Mouse (Mus musculus): ENCODE results near the gene Pnmal2. TPM values are rescaled to one million over a fixed set of nuclear protein-coding genes. Genes with fewer than 3 reads are reported as not detected.

Pnmal2 gene
- total and polyA plus RNA-seq, 3 experiments, result 10.9 to 47.9 (median 19.7) TPM

DNA sequence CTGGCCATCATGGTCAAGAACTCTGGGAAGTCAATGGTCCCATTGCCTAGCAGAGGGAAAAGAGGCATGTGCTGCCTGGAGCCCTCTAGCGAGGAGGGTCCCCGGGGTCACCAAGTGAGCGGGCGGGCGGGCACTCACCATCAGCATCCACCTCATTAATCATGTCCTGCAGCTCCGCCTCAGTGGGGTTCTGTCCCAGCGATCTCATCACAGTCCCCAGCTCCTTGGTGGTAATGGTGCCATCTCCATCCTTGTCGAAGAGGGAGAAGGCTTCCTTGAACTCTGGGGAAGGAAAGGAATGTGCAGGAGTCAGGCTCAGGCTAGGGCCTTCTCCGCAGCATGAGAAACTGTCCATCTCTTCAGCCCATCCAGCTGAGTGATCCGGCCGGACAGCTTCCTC, 27.0 kb upstream of the Pnmal2 start:
- no peak for DNase-seq

DNA sequence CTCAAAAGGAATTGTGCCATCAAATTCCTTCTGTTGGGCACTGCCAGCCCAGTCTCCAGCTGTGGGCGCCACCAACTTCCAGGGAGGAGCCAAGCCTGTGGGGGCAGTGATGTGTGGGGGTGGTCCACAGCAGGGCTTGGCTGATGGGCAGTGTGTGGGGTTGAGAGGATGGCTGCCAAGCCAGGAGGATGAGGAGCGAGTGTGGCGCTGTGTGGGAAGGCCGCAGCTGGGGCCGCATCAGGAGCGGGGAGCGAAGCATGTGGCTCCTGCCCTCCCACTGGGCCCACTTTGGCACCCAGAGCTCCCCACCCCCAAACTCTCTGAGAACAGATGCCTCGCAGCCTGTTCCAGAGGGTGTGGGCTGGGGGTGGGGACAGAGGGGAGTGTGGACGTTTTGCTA, 26.5 kb upstream of the Pnmal2 start:
- no peak for DNase-seq

DNA sequence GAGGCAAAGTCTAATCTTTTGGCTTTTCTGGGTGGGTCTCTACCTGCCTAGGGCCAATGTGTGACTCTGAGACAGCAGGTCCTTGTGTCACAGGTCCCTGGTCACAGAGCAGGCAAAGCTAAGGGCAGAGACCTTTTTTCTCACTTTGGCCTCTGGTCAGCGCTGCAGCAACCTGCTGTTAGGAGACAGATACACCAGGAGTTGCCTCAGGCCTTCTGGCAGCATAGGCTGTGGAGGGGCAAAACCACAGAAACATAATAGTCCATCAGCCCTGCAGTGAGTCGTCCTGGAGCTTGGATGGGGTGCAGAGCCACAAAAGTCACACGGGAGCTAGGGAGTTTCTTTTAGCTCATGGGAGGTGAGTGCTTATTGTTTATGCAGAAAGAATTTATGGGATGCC, 25.8 kb upstream of the Pnmal2 start:
- no peak for DNase-seq

DNA sequence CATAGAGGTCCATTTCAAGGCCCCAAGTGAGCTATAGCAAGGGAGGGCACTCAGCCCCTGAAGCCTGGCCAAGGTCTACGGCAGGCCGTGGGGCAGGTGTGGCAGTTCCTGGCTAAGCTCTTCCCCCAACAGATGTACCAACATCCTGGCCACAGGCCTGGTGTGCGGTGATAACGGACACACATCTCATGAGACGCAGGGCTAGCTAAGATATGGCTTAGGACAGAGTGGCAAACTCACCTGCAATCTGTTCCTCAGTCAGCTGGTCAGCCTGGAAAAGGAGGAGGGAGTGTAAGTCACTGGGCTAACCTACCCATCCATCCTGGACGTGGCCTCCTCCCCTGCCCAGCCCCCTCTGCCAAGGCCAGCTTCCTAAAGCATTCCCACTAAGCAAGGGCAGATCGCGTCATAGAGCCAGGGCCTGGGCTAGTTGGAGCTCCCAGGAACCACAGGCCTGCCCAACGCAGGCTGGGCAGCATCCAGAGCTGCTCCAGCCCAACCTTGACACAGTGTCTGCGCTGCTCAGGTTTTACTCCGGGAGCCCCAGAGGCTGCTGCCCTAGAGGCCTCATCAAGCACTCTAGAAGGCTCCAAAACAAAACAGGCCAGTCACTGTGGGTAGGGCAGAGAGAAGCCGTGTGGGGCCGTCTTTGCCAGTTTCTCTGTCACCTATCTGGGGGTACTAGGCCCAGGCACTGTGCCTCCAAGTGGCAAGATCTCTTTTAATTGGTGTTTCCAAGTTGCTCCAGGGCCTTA, 24.9 kb upstream of the Pnmal2 start:
- DNase-seq, result peak; percentile 80

DNA sequence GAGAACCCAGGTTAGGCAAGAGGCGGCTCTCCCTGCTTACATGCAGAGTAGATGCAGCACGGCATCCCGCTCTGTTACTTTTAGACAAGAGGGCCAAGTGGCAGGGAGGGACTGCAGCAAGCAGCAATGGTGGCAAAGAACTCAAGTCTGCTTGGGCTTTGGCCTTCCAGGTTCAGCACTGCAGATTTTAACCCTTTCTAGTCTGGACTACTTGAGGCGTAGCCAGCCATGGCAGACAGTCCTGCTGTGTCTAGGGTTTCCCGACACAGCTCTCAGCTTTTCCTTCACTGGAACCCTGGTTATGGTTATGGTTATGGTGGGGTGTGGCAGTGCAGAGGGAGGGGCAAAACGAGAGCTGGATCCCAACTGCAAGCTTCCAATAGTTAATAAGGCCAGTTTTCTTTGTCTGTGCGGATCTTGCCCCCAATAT, 24.3 kb upstream of the Pnmal2 start:
- no peak for DNase-seq

DNA sequence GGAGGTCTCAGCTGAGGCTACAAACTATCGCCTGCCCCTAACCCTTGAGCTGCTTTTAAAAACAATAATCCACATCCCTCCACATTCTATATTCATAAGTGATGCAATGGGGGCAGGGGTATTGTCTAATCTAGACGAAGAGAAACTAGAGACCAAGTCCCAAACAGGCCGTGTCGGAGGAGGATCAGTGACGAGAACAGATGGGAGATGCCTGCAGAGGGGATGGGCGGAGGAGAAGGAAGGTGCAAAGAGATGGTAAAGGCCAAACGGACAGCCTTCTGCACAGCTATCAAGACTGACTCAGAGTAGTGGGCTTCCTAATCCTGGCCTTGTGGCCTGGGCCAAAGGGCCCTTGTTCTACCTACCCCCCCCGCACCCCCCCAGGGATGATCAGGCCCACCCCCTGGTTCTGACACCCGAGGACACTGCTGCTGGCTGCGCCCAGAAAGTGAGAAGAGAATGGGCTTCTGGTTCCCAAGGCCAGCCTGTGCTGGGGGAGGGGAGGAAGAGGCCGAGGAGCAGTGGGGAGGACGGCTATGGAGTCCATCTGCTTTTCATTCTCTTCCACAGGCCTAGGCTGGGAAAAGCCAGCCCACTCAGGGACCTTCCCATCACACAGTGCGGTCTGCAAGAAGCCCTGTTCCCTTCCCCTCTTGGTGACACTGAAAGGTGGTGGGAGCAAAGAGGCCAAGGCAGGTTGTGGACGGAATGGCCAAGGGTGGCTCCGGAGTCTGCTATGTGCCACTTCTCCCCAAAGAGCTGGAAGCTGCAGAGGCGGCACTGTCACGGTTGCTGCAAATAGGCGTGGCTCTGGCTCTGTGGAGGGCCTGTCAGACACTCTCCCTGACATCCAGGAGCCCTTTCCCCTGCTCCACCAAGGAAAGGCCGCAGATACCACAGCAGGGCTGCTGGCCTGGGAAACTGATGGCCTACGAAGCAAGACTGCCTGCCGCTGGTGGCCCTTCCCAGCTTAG, 23.4 kb upstream of the Pnmal2 start:
- peak; percentile 62 for DNase-seq

DNA sequence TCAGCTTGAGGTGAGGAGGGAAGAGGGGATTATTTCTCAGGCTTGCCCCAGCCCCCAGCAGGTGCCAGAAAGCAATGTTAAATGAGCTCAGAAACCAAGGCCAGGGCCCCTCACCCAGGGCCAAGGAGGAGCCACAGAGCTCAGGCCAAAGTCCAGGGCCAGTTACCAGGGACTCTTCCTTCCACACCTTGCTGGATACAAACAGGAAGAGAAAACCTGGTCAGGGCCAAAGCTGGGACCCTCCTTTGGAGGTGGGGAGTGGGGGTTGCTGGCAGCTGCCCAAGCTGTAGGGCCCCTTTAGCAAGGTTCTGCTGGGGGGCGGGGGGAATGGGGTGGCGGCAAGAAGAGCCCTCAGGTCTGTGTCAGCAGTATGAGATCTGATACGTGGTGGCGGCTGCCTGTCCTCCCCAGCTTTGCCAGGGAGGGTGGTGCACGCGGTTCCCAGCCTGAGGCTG, 22.6 kb upstream of the Pnmal2 start:
- peak; percentile 41 for DNase-seq

DNA sequence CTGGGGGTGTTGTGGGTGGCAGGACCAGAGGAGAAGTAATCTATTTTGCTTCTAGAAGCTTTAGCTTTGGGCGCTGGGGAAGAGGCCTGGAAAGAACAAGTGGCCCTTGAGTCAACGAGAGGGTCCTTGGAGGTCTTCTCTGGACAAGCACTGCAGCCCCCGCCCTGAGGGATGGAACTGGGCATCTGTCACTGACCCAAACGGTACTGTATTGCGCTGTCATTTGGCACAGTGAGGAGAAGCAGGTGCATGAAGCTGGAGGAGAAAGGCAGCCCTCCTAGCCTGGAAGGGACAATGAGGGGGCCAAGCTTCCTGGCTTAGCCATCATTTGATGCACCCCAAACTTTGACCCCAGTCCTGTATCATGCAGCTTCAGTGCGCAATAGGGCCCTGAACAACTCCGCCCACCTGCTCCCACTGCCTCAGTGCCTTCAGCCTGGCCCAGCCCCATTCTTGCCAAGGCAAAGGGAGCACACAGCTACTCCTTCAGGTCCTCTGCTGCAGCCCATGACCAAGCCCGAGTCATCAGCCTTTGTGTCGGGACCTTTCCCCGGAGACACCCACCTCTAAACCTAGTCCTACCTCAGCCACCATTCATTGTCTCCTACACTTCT, 22.0 kb upstream of the Pnmal2 start:
- peak; percentile 59 for DNase-seq

DNA sequence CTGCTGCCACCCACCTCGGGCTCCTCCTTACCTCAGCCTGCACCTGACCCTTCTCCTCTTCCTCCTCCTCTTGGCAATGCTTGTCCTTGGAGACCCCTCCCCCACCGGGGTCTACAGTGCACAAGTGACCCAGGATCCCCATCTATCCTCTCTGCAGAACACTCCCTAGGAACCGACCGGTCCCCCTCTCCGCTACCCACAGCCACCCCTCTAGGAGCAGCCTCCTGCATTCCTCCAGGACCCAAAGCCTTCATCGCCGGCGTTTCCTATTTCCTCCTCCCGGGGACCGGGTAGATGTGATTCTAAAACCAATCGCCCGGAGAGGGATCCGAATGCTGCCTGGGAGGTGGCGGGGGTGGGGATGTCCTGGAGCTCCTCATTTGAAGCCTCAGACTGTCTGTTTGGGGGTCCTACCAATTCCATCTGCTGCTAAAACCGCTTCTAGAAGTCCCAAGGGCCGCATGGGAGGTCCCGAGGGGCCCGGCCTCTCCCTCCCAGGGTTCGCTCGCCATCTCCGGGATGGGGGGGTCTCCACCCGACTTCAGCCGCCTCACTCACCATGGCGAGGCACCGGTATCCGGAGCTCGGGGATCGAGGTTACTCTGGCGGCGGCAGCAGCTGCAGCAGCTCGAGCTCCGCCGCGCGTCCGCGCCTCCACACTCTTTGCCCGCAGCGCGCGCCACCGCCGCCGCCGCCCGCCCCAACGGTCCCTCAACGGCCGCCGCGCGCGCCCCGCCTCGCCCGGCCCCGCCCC, 21.0 kb upstream of the Pnmal2 start:
- peak; percentile 65 for DNase-seq

DNA sequence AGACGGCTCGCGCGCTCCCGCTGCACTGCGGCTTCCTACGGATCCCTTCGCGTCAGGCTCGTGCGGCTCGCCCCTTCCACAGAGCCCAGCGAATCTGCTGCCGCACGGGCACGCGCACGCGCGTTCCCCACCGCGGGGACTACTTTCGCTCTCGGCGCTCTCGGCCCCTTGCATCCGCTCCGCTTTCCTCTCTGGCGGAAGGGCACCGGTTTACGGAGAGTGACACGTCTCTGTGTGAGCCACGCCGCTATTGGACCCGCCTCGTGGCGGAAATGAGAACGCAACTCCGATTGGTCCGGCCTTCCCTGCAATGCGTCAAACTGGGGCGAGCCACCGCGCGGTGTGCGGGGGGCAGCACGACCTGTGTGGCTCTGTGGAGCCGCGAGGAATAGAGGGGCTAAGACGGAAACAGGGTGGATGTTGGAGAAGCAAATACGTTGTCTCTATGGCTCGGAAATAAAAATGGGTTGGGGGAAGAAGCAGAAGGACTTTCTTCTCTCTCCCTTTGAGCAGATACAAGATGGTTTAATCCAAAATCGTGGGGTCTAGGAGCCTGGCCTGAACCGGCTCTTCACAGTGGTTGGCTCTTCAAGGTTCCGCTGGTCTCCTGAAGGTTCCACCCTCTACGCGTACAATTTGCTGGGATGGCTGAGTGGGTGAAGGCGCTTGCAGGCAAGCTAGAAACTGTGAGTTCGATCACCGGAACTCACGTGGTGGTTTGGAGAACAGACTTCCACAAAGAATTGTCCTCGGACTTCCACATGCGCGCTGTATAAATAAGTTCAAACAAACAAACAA, 20.2 kb upstream of the Pnmal2 start, which contains the start of gene Calm3:
Calm3 (minus strand) TSS at position 78 of the 798 bp plus-strand sequence.
- DNase-seq, result peak; percentile 100

DNA sequence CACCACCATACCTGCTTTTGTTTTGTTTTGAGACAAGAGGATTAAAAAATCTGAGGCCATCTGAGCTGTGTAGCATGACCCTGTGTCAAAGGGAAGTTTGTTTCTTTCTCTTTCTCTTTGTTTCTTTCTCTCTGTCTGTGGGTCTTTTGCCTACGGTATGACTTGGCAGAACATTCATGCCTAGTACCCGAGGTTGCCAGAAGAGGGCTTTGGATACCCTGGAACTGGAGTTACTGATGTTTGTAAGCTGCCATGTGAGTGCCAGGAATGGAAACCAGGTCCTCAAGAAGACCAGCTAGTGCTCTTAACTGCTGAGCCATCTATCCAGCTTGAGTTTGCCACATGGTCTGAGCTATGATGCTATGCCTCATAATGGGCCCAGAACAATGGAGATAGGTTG, 16.1 kb upstream of the Pnmal2 start:
- no peak for DNase-seq

DNA sequence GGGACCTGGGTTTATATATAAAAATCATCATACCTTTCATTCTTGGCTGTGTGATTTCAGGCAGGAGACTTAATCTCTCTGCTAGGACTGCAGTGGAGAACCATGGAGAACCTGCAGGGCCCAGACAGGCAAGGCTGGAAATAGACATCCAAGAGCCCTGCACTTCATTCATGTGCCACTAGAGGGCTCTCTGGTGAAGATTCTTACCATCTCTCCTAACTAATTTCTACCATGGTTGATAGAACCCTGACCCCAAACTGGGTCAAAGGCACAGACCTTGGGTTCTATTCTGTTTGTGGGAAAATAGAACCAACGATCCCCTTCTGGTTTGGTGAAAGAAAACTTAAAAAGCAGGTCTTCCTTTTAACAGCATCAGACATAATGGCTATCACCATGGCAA, 13.6 kb upstream of the Pnmal2 start:
- DNase-seq, result peak; percentile 70

DNA sequence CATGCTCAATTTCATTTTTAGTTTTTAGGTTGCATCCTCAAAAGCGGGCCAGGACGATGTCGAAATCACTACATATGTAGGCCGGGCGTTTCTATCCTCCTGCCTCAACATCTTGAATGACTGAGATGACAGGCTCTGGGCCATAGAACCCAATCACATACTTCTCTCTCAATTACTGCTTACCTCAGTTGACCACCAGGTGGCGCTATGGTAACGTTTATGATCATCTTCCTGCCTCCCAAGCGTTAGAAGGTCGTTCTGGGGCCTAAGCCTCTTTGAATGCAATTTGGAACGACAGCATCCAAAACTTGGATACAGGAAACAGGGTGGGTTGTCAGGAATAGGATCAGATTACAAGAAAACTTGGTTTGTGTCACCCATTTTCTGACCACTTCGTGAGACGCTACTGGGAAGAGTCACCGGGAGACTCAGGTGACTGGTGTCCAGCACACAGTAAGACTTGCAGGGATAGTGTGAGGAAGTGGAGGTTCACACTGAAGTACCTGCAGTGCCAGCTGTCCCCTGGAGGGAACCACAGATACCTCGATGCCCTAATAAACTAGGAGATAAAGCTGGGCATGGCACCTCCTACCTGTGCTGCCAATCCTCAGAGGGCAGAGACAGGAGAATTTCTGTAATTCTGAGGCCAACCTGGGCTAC, 12.4 kb upstream of the Pnmal2 start:
- peak; percentile 79 for DNase-seq

DNA sequence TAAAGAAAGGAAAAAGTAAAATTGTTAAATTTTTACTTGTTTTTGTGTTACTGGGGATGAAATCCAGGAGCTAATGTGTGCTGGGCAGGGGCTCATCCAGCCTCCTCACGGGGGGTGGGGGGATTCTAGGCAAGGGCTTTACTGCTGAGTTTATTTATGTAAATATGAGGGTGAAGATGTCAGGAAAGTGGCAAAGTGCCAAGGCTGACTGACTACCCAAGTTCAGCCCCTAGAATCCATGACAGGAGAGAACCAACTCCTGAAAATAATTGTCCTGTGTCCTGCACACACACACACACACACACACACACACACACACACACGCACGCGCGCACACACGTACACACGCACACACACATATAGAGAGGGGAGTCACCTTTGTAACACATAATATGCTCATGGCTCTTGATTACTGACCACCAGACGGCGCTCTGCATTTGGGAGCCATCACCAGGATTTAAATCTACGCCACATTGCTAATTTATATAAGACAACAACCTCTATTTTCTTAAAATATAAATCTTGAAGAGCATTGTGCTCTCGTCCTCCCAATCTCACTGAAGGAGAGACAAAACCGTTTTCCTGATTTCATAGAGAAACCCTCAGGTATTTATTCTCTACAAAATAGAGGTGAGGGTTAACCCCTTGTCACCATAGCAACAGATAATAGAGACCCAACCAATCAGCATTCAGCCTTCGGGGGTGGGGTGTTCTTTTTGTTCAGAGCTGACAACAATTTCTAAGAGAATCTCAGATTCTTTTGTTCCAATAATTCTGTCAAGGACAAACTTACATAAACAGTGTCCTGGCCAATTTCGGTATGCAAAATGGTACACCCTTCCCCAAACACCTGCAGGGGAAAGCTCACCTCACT, 11.5 kb upstream of the Pnmal2 start:
- DNase-seq, result no peak

DNA sequence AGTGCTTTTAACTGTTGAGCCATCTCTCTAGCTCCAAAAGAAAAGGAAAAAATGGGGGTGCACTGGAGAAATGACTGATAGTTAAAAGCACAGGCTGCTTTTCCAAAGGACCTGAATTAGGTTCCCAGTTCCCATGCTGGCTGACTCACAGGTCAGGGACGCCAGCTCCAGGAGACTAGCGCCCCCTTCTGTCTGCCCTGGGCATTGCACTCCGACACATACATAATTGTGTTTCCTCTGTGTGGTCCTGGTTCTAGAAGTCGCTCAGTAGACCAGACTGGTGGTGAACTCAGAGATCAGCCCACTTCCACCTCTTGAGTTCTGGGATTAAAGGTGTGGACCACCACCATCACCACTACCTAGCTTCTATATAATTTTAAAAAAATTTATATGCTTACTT, 7.2 kb upstream of the Pnmal2 start:
- DNase-seq, result no peak

DNA sequence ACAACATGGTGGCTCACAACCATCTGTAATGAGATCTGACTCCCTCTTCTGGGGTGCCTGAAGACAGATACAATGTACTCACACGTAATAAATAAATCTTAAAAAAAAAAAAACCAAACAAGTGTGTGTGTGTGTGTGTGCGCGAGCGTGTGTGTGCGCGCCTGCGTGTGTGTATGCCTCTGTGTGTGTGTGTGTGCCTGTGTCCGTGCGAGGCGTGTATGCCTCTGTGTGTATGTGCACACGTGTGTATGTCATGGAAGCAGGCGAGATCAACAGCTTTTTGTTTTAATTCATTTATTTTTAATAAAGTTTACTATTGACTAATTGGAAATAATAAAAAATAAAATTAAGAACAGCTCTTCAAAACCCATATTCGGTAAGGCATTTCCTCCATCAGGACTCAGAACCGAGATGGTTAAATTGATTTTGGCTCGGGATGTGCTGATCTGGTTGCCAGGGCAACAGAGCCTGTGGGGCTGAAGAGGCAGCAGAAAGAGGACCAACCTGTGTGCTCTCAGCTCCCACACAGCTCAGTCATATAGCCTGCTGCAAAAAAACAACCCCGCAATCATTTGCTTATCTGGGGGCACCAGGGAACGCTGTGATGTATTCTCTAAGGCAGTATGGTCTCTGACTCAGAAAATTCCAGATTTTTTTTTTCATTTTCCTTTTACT, 6.2 kb upstream of the Pnmal2 start:
- no peak for DNase-seq

DNA sequence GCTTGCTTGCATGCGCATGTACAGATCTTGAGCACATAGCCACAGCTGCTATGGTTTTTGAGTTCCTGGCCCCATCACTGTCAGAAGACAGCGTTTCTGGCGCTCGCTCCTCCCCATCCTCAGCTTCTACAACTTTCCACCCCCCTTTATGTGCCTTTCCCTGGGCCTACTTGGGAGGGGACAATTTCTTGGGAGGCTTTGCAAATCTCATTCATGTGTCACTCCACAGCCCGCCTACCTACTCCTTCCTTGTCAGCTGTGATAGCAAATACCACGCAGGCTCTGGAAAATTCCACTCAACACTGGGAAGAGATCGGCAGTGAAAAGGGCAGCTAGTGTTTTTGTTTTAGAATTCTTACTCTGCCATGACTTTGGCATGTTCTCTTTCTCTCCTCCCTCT, 4.2 kb upstream of the Pnmal2 start:
- DNase-seq, result peak; percentile 75

DNA sequence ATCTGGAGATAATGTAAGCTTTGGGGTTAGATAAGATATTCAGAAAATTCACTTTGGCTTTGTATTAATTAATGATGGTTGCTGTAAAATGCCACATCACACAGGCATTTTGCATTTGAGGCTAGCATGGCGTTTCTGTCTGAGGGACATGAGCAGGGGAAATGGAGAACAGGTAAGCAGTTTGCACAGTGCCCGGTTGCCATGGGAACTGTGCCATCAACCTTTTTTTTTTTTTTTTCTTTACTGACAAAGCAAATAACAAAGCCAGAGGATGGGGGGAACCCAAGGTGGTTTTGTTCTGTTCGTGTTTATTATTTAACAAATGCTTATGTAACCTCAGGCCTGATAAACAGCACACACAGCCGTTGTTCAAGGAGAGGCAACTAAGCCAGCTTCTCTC, 1.6 kb upstream of the Pnmal2 start:
- DNase-seq, result no peak
